Mouse (Mus musculus) midbrain, embryonic 10.5 days (tissue): Measurements from ENCODE around the gene 2300003K06Rik. TPM values are rescaled to one million over a fixed set of nuclear protein-coding genes. Genes with fewer than 3 reads are reported as not detected.
"Not testable (repeated sequence)": the region's sequence is repeated elsewhere in the genome, so short reads cannot be mapped to it uniquely, and the experiment has no call there.

Experiments
- DNase-seq: peaks from one replicate; pipeline ENCODE4 v3.0.0-alpha.2; 2017; ENCODE audit warnings: low spot score
- H3K27ac ChIP-seq: fragments of 300-500 bp; sonication (generic); replicated peaks from 2 replicates; pipeline ENCODE4 v1.5.1; 2016; ENCODE audit warnings: mild to moderate bottlenecking
- H3K27me3 ChIP-seq: fragments of 300-500 bp; sonication (generic); 2 replicates; pipeline ENCODE4 v1.6.1; 2016; ENCODE audit warnings: low read depth, mild to moderate bottlenecking; ENCODE audit not compliant: poor library complexity, severe bottlenecking
- H3K36me3 ChIP-seq: fragments of 300-500 bp; sonication (generic); 2 replicates; pipeline ENCODE4 v1.6.1; 2016; ENCODE audit warnings: mild to moderate bottlenecking, moderate library complexity
- H3K4me1 ChIP-seq: fragments of 300-500 bp; sonication (generic); 2 replicates; pipeline ENCODE4 v1.6.1; 2016
- H3K4me3 ChIP-seq: fragments of 300-500 bp; sonication (generic); 2 replicates; pipeline ENCODE4 v1.5.1; 2016; ENCODE audit warnings: mild to moderate bottlenecking, moderate library complexity
- H3K9me3 ChIP-seq: fragments of 300-500 bp; sonication (generic); replicated peaks from 2 replicates; pipeline ENCODE4 v1.6.1; 2016; ENCODE audit warnings: mild to moderate bottlenecking
- WGBS: fragments of 180-500 bp; shearing (Covaris S2); methylation state at CpG from one replicate; pipeline ENCODE4 v1.1.7; 2016; 5-methylcytosine and 5-hydroxymethylcytosine counted together
- polyA plus RNA-seq: library from polyadenylated mRNA; unstranded; fragments of >200 nt; fragmentation: Nextera tagmentation; extraction: Ambion mirVana; gene quantifications from 2 replicates; pipeline ENCODE4 v1.2.1, GENCODE M21; 2016

The 2300003K06Rik gene
- polyA plus RNA-seq = not detected in 2 replicates

GRCm38 (mm10) chr11:99837966-99838365, at the start of gene 2300003K06Rik:
2300003K06Rik (minus strand) TSS chr11:99838066.
- H3K9me3 ChIP-seq = no peaks in the 10 kb centered on the region
- no peaks in the 10 kb centered on the region for H3K36me3 ChIP-seq
- DNase-seq = no peak
- WGBS = 94% methylated on average over 1 of the region's 1 CpGs
- peaks cover 4% of the 10 kb centered on the region; the same call in 1 of the 2 replicates for H3K4me1 ChIP-seq
- H3K27me3 ChIP-seq = no peaks in the 10 kb centered on the region
- no peak within 1 kb of the TSS for H3K4me3 ChIP-seq
- no peak within 1 kb of the TSS for H3K27ac ChIP-seq

DNA sequence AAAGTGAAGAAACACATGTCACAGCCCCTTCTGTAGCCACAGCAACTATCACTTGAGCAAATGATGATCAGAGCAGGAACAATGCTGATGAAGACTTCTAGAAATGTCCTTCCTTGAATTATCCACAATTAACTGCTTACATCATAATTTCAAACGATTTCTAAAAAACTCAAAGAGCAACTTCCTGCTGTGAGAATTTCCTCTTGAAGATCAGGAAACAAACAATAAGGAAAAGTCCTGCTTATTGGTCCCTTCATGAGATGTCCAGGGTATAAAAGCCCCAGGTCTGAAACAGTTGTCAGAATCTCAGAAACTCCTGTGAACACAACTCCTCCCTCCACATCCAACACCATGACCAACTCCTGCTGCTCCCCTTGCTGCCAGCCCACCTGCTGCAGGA, 41.0 kb upstream of the 2300003K06Rik start, which contains the start of gene Gm11567:
Gm11567 (plus strand) TSS at position 301 of the 400 bp plus-strand sequence.
- H3K9me3 ChIP-seq, DNase-seq, H3K27ac ChIP-seq, H3K36me3 ChIP-seq, H3K27me3 ChIP-seq, H3K4me3 ChIP-seq, H3K4me1 ChIP-seq: not testable (repeated sequence)
- 77% methylated on average over 1 of the region's 1 CpGs for WGBS

GRCm38 (mm10) chr11:99873089-99873488, 35.2 kb upstream of the 2300003K06Rik start, which contains the start of gene Krtap9-1:
Krtap9-1 (plus strand) TSS chr11:99873389.
- H3K36me3 ChIP-seq, H3K9me3 ChIP-seq, H3K4me1 ChIP-seq, H3K27me3 ChIP-seq, DNase-seq, H3K4me3 ChIP-seq: not testable (repeated sequence)
- WGBS = 76% methylated on average over 1 of the region's 1 CpGs
- peak within 1 kb of the TSS; percentile 49; the same call in 1 of the 2 replicates for H3K27ac ChIP-seq

DNA sequence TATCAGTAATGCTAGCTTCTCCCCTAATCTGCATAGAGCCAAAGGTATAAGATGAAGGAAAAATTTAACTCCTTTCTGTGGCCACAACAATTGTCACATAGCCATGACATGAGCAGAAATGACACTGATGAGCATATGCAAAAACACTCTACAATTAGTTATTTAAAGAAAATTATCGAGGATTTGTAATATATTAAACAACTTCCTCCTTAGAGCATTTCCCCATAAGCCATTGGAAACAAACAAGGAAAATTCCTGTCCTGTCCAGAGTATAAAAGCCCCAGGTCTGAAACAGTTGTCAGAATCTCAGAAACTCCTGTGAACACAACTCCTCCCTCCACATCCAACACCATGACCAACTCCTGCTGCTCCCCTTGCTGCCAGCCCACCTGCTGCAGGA, 26.3 kb upstream of the 2300003K06Rik start, which contains the start of gene Gm11559:
Gm11559 (plus strand) TSS at position 301 of the 400 bp plus-strand sequence.
- H3K4me1 ChIP-seq, H3K9me3 ChIP-seq, H3K27ac ChIP-seq, H3K4me3 ChIP-seq, DNase-seq, H3K27me3 ChIP-seq, H3K36me3 ChIP-seq: not testable (repeated sequence)
- WGBS = 62% methylated on average over 1 of the region's 1 CpGs

GRCm38 (mm10) chr11:99858761-99859160, 20.9 kb upstream of the 2300003K06Rik start:
- H3K27me3 ChIP-seq = no peaks in the 10 kb centered on the region
- no peaks in the 10 kb centered on the region for H3K9me3 ChIP-seq
- no peak overlapping the region for H3K27ac ChIP-seq
- 85% methylated on average over 2 of the region's 2 CpGs for WGBS
- H3K4me3 ChIP-seq = no peak overlapping the region
- no peak for DNase-seq
- no peaks in the 10 kb centered on the region for H3K36me3 ChIP-seq
- no peaks in the 10 kb centered on the region for H3K4me1 ChIP-seq

- Histone ChIP-seq H3K4me1 (no peaks in the 10 kb centered on the region), H3K4me3 (no peak within 1 kb of the TSS), H3K27me3 (no peaks in the 10 kb centered on the region), H3K36me3 (no peaks in the 10 kb centered on the region), H3K9me3 (no peaks in the 10 kb centered on the region), H3K27ac (no peak within 1 kb of the TSS; the same call in 1 of the 2 replicates)
- WGBS = 96% methylated on average over 2 of the region's 2 CpGs
- no peak for DNase-seq
Observed at GRCm38 (mm10) chr11:99857617-99858016, 19.8 kb upstream of the 2300003K06Rik start, which contains the start of gene Gm11568. Gm11568 (plus strand) TSS chr11:99857917.

- H3K27ac ChIP-seq = no peak overlapping the region
- no peaks in the 10 kb centered on the region for H3K4me1 ChIP-seq
- 0 out of 2 replicates have a peak, but pooled peaks cover 3% of the 10 kb centered on the region for H3K9me3 ChIP-seq
- H3K4me3 ChIP-seq = no peak overlapping the region
- no peaks in the 10 kb centered on the region for H3K36me3 ChIP-seq
- no peaks in the 10 kb centered on the region for H3K27me3 ChIP-seq
- DNase-seq = no peak
- 68% methylated on average over 3 of the region's 3 CpGs for WGBS
Observed at GRCm38 (mm10) chr11:99854121-99854520, 16.3 kb upstream of the 2300003K06Rik start.

GRCm38 (mm10) chr11:99851508-99851907, 13.6 kb upstream of the 2300003K06Rik start, which contains the start of gene Krtap4-16:
Krtap4-16 (minus strand) TSS chr11:99851608.
- H3K27ac ChIP-seq = peak within 1 kb of the TSS; percentile 65

DNA sequence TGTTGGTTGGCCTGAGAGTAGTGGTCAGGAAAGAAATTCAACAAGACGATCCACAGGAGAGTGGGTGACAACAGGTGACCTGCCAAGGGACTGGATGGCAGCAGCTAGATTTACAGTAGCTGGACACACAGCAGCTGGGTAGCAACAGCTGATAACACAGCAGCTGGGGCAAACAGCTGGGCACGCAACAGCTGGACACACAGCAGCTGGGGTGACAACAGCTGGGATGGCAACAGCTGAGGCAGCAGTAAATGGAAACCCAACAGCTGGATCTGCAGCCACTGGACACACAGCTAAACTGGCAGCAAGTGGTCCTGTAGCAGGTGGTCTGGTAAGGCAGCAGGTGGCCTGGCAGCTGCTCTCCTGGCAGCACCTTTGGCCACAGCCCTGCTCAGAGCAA, 8.9 kb upstream of the 2300003K06Rik start:
- H3K27ac ChIP-seq = no peak overlapping the region
- no peaks in the 10 kb centered on the region for H3K36me3 ChIP-seq
- no peak for DNase-seq
- no peak overlapping the region for H3K4me3 ChIP-seq
- H3K9me3 ChIP-seq = 0 out of 2 replicates have a peak, but pooled peaks cover 3% of the 10 kb centered on the region
- peaks cover 4% of the 10 kb centered on the region; the same call in 1 of the 2 replicates for H3K4me1 ChIP-seq
- no peaks in the 10 kb centered on the region for H3K27me3 ChIP-seq
- WGBS = 86% methylated on average over 2 of the region's 2 CpGs

More at GRCm38 (mm10) chr11:99851508-99851907, 13.6 kb upstream of the 2300003K06Rik start, which contains the start of gene Krtap4-16:
- Histone ChIP-seq H3K36me3 (no peaks in the 10 kb centered on the region), H3K27me3 (no peaks in the 10 kb centered on the region), H3K4me1 (no peaks in the 10 kb centered on the region), H3K9me3 (0 out of 2 replicates have a peak, but pooled peaks cover 3% of the 10 kb centered on the region), H3K4me3 (no peak within 1 kb of the TSS)
- no peak for DNase-seq

DNA sequence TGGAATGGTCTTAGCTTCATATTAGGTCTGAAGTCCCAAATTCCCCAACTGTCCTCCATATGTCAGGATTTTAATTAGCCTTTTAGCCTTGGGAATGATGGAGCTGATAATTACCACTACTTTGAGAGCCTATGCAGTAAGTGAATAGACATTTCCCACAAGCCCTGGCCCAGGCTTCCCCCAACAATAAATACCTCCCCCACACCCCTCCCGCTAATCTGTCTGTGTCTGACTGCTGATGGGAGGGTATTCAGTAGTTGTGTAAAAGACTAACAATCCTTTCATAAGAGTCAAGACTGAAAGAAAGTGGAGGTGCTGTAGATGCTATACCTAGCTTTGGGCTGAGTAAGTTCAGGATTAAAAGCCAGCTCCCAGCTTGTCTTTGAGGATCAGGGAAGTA, 4.3 kb upstream of the 2300003K06Rik start:
- Histone ChIP-seq H3K4me3 (no peak overlapping the region), H3K9me3 (no peaks in the 10 kb centered on the region), H3K4me1 (peaks cover 4% of the 10 kb centered on the region; the same call in 1 of the 2 replicates), H3K27ac (no peak overlapping the region), H3K36me3 (no peaks in the 10 kb centered on the region), H3K27me3 (no peaks in the 10 kb centered on the region)
- WGBS = 79% methylated on average over 1 of the region's 1 CpGs
- DNase-seq = no peak

DNA sequence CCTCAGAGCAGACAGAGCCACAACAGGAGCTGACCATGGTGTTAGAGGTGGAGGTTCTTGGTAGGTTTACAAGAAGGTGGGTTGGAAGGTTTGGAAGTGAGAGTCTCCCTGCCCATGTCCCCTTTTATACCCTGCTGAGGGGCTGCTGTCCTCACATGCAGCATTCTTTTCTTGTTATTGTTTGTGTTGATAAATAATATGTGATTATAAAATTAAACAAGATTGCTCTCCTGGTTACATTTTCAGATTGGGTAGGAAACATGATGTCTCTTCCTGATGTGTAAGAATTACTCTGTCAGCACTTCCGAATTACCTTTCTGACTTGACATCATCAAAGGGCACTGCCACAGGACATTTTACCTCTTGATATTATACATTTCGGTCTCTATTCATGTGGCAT, 22.3 kb downstream of the 2300003K06Rik start, which contains the start of gene Gm11564:
Gm11564 (minus strand) TSS at position 101 of the 400 bp plus-strand sequence.
- not testable (repeated sequence) for H3K36me3 ChIP-seq, DNase-seq, H3K27me3 ChIP-seq, H3K9me3 ChIP-seq, H3K4me3 ChIP-seq, H3K4me1 ChIP-seq
- WGBS = 91% methylated on average over 2 of the region's 2 CpGs
- H3K27ac ChIP-seq = peak within 1 kb of the TSS; percentile 66

DNA sequence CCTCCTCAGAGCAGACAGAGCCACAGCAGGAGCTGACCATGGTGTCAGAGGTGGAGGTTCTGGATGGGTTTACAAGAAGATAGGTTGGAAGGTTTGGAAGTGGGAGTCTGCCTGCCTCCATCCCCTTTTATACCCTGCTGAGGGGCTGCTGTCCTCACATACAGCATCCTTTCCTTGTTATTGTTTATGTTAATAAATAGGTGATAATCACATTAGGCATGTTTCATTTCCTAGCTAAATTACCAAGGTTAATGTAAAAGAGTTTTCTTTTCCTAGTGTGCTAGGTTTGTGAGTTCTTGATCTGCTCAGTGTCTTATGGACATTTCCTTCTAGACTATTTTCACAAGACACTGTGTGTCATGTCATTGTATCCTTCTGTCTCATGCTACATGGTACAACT, 28.1 kb downstream of the 2300003K06Rik start, which contains the start of gene Krtap4-13:
Krtap4-13 (minus strand) TSS at position 101 of the 400 bp plus-strand sequence.
- not testable (repeated sequence) for H3K27ac ChIP-seq, DNase-seq, H3K9me3 ChIP-seq

GRCm38 (mm10) chr11:99804346-99804745, 33.5 kb downstream of the 2300003K06Rik start, which contains the start of gene Gm11554:
Gm11554 (minus strand) TSS chr11:99804446.
- H3K4me1 ChIP-seq, H3K27ac ChIP-seq, DNase-seq, H3K4me3 ChIP-seq, H3K27me3 ChIP-seq, H3K36me3 ChIP-seq, H3K9me3 ChIP-seq: not testable (repeated sequence)
- no CpG with 5 or more reads among the region's 1 CpGs for WGBS

More for the DNA sequence above, 28.1 kb downstream of the 2300003K06Rik start, which contains the start of gene Krtap4-13:
- not testable (repeated sequence) for H3K36me3 ChIP-seq, H3K27me3 ChIP-seq, H3K4me3 ChIP-seq, H3K4me1 ChIP-seq
